Mouse (Mus musculus): ENCODE results near the gene Gm45618.
"Not testable (repeated sequence)": the region's sequence is repeated elsewhere in the genome, so short reads cannot be mapped to it uniquely, and the experiment has no call there.

Gene Gm45618

DNA sequence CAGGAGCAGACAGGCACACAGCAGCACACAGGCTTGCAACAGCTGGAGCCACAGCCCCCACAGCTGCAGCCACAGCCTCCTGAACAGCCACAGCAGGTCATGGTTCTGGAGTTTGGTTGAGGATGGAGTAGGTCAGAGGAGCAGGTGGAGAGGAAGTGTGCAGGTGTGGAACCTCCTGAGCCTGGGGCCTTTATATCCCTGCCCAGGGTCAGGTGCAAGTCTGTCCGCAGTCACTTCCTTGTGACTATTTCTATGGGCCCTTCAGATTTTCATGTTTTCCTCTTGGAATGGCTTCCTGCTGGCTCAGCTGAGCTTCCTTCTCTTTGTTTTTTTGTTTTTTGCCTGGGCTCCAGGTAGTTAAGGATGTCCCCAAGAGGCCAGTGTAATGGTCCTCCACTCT, at the start of gene Gm45618:
Gene Gm45618, minus strand, starts transcription at position 101 of the 400 bp plus-strand sequence.
- DNase-seq, result not testable (repeated sequence)

DNA sequence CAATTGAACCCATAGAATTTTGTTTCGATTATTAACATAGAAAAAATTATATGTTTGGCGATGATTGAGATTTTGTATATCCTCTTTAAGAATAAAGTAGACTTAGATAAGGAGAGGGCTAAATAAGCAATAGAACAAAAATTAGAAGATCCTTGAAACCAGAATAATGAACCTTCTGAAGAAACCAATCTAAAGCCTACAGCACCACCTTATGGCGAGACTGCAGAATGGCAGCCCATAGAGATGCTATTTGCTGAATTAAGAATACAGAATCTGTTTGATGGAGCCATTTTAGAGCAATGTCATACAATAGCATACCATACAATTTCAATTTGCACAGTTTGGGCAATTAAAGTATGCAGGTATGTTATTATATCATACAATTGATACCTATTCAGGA, 49.3 kb upstream of the Gm45618 start:
- DNase-seq, result no peak

DNA sequence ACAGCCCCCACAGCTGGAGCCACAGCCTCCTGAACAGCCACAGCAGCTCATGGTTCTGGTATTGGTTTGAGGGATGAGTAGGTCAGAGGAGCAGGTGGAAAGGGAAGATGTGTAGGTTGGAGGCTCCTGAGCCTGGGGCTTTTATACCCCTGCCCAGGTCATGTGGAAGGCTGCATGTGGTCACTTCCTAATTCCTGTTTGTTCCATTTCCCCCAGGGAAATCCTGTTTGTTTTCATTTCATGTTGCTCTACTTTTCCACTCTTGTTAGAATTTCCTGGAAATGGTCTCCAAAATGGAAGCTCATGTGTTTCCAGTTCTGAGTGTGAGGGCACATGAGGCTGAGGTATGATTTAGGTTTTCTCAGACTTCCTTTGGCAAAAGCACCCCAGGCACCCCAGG, 45.1 kb upstream of the Gm45618 start, which contains the start of gene Gm4553:
Gene Gm4553, minus strand, starts transcription at position 101 of the 400 bp plus-strand sequence.
- DNase-seq, result not testable (repeated sequence)

DNA sequence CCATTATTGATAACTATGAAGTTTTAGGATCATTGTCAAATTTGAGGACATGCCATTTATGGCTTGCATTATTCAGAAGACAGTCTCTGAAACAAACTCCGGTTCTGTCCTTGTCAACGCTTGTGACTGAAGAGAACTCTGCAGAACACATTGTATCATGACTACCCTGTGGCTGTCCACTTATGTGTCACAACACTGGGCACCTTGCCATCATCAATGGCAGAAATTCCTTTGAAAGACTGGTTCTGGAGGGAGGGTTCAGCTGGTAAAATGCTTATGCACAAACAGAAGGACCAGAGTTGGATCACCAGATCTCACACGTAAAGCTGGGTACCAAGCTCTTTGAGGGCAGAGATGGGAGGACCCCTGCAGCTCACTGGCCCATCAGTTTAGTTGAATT, 38.8 kb upstream of the Gm45618 start:
- no peak for DNase-seq

DNA sequence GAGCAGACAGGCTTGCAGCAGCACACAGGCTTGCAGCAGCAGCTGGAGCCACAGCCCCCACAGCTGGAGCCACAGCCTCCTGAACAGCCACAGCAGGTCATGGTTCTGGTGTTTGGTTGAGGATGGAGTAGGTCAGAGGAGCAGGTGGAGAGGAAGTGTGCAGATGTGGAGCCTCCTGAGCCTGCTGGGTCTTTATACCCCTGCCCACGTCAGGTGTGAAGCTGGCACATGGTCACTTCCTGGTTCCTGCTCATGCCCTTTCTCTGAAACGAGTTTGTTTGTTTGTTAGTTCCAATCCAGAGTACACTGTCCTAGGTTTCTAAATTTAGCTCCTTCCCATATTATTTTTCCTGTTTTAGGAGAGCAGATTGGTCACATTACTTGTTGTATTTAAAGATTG, 36.5 kb upstream of the Gm45618 start, which contains the start of gene Gm29735:
Gene Gm29735, minus strand, starts transcription at position 101 of the 400 bp plus-strand sequence.
- DNase-seq, result not testable (repeated sequence)

DNA sequence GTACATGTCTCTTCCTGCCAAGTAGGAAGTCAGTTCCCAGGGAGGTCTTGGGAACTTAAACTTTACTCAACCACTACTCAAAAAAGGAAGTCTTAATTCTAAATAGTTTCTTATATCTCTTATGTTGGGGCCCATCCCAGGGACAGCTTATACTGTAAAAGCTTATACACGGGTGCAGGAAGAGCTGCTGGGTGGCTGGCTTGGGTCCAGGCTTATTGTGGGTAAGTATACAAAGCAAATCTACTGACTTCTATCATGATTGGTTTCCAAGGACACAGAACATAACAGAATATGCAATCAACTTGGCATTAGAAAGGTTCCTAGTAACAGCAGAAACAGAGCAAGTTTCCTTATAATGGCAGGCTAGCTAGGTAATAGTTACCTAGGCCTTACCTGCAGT, 34.8 kb upstream of the Gm45618 start:
- no peak for DNase-seq

DNA sequence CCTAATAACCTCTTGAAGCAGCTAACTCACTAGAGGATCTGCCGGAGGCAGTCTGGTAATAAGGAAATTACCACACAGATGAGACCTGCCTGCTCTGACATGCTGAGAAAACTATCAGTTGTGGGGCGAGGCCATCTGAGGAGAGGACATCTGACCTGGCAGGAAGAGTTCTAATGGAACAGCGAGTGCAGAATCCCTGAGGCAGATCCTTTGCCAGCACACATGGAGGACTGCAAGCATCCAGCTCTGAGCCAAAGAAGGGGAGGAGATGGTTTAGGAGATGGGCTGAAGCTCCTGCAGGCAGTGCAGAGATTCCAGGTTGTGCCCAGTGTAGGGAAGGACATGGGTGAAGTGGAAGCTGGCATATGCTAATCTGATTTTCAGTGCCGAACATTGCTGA, 31.7 kb upstream of the Gm45618 start:
- DNase-seq, result no peak

DNA sequence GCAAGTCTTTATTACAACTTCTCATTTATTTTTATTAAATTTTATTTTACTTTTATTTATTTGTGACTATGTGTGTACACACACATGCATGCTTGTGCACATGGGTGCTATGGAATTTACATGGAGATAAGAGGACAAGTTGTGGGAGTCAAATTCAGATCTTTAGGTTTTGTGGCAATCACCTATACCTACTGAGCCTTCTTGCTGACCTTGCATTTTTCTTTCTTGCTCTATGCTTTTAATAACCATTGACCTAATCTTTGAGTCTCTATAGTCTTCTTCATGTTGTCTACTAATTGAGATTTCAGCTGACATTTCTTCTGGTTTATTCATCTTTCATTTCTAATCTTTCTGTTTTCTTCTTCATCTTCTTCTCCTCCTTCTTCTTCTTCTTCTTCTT, 28.1 kb upstream of the Gm45618 start:
- DNase-seq, result no peak

DNA sequence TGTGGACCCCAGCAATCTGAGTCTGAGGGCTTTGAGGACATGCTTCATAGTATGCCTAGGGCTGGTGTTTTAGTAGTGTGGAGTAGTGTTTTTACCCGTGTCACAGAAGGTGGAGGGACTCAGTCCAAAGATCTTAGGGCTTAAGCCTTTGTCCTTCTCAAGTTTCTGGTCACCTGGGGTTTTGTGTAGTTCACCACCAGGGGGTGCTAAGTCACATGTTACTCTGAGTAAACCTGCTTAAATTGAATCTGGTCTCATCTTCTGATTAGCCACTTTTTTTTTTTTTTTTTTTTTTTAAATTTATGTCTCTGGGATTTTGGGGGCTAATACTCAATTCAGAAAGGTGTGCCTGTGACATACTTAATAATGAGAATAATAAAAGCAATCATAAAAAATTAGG, 25.5 kb upstream of the Gm45618 start:
- DNase-seq, result peak; percentile 12

DNA sequence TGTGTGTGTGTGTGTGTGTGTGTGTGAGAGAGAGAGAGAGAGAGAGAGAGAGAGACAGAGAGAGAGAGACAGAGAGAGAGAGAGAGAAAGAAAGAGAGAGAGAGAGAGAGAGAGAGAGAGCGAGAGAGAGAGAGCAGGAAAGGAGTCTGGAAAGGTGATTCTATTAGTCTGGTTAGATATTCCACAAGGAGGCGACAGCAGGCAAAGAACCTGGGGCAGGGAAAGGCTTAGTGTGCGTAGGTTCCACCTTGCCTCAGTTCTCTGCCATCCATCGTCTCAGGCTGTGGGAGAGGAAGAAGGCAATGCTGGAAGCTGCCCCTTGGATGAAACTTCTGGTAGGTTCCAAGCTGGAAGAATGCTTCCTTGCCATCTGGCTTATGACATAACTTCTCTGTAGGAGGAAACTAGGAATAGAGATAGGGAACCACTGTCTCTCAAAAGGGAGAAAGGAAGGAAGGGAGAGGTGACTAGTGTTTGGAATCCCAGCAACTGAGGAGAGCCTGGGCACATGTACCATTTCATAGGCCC, 24.9 kb upstream of the Gm45618 start:
- DNase-seq, result no peak

DNA sequence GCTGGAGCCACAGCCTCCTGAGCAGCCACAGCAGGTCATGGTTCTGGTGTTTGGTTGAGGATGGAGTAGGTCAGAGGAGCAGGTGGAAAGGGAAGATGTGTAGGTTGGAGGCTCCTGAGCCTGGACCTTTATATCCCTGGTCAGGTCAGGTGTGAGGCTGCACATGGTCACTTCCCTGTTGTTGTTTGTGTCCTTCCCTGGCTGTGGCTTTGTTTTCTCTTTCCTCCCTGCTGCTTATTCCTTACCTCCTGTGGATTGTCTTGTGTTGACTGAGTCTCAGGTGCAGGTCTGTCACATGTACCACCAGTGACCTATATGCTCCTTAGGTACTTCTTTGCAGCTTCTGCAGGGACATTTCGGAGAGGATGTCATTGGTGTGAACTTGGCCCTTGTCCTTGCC, 24.0 kb upstream of the Gm45618 start, which contains the start of gene Gm45337:
Gene Gm45337, minus strand, starts transcription at position 101 of the 400 bp plus-strand sequence.
- DNase-seq, result no peak

DNA sequence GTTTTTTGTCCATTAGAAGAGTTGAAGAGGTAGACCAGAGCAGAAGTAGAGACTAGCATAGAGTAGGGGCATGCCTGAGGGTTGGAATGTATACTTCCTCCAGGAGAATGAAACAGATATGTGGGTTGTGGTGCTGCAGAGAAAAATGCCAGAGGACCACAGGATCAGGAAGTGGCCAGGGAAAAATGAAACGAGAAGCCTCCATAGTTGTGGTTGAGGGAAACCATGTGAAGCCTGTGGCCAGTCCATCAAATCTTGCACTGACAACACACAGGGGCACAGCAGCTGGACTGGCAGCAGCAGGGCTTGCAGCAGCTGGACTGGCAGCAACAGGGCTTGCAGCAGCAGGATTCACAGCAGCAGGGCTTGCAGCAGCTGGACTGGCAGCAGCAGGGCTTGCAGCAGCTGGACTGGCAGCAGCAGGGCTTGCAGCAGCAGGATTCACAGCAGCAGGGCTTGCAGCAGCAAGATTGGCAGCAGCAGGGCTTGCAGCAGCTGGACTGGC, 23.0 kb upstream of the Gm45618 start:
- not testable (repeated sequence) for DNase-seq

DNA sequence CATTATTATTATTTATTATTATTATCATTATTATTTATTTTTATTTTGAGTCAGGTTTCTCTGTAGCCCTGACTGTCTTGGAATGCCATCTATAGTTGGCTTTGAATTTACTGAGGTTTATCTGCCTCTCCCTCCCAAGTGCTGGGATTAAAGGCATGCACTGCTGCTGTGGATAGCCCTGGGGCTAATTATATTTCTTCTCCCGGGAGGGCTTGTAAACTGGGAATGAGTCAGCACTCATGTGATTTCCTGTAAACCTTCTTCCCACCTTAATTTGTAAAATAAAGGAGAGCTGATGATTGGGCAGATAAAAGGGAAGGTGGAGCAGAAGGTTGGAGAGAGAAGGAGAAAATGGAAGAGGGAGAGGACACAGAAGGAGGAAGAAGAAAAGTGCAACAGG, 20.2 kb upstream of the Gm45618 start:
- DNase-seq, result no peak

DNA sequence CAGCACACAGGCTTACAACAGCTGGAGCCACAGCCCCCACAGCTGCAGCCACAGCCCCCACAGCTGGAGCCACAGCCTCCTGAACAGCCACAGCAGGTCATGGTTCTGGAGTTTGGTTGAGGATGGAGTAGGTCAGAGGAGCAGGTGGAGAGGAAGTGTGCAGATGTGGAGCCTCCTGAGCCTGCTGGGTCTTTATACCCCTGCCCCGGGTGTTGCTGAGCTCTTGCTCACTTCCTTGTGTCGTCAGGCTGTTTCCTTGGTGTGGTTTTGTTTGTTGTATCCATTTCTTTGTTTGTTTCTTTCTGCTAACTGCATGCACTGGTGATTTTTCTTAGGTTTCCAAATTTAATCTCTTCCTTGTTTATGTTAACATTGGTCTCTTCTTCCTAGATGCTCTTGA, 15.4 kb upstream of the Gm45618 start, which contains the start of gene Gm39115:
Gene Gm39115, minus strand, starts transcription at position 101 of the 400 bp plus-strand sequence.
- not testable (repeated sequence) for DNase-seq

DNA sequence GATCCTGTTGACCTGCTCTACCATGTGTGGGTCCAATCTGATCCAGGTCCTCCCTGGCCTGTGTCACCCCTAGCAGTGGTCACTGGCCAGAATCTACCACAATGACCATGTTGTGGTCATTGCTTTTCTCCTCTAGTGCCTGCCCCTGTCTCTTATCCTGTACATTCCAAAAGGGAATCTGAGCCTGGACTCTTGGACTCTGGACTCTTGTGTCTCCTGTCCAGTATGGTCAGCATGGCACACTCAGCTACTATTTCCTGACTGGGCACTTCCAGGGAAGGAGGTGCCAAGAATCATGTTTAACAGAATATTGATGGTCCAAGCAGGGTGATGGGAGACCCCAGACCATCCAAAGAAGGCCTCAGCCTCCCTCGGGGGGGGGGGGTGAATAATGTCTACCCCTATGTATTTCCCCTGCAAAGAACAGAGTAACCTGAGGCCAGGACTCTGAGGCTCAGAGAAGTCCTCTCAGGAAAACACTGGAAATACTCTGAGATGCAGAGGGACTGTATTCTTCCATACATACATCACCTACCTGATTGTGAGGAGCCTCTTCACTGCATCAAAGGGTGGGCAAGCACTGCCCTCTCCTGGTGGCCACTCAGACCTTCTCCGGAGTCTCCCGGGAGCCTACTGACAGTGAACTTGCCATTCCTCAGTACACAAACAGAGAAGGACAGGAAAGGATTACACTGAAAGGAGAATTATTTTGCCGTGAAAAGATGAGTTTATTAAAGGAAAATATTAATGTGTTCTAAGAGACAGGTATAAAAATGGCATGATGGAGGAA, 13.9 kb upstream of the Gm45618 start:
- DNase-seq, result peak; percentile 35

DNA sequence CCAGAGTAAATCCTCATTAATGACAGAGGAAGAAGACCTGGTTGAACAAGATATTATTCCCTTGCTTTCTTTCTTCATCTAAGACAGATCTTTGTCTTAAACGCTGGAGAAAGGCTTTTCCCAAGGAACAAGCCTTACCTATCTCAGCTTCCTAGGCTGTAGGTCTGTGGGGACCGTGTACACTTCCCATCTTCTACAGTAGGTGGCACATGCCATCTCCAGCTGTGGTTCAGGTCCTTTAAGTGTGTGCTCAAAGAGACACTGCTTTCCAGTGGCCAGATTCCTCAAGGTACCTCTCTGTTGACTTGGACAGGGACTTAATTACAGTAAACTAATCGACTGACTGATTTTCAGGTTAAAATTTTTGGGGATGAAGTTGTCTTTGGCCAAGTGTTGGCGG, 8.3 kb upstream of the Gm45618 start:
- DNase-seq, result no peak

DNA sequence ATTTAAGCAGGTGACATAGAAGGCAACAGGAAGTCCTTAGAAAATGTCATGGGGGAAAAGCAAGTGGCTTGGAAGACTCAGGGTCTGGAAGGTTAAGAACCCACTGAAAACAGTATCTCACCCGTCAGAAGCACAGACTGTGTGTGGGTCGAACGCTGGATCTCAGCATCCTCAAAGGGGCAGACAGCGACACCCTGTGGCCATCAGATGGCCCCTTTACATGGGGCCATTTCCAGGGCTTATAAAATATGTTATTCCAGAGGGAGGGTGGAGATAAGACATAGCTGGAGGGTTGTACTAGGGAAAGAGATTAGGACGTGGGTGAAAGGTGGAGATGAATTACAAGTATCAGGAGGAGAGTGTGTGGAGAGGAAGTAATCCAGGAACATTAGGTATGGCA, 897 bp downstream of the Gm45618 start:
- peak; percentile 26 for DNase-seq

DNA sequence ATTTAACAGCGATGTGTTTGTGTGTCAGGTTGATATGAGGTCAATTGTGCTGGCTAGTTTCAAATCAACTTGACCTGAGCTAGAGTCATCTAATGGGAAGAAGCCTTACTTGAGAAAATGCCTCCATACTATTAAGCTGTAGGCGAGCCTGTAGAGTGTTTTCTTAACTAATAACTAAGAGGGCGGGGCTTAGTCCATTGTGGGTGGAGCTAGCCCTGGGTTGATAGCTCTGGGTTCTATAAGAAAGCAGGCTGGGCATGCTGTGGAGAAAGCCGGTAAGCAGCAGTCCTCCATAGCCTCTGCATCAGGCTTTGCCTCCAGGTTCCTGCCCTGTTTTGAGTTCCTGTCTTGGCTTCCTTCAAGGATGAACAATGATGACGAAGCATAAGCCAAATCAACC, 15.8 kb downstream of the Gm45618 start:
- no peak for DNase-seq

DNA sequence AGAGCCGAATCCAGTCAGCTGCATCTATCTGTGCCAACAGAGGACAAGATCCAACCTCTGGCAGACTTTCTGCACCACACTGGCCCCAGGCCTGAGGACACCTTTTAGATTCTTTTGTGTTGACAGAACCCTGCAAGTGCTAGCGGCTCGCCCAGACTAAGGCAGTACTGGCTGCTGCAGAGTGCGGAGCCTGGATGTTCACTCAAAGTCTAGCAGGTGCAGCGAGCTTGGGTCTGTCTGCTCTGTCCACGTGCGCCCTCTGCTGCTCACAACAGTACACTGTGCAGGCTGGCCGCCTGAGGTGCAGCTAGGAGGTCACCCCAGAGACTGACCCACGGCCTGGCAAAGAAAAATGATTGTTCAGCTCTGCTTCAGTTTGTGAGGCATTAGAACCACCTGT, 22.8 kb downstream of the Gm45618 start:
- DNase-seq, result peak; percentile 83

DNA sequence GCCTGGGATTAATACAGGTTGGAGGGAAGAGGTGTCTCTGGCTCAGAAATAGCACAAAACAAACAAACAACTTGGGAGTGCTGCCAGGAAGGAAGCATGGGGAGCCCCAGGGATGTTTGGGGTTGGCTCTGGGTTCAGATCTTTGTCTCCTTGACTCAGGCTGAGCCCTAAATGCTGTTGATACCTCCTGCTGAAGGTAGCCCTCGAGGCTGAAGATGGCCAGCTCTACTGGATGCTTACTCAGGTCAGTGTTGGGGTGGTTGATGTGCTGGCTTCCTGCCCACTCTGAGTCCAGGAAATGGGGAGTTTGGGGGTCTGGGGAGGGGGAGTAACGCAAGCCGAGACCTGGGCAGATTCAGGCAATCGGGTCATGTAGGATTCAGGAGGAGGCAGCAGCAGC, 23.8 kb downstream of the Gm45618 start:
- DNase-seq, result no peak

DNA sequence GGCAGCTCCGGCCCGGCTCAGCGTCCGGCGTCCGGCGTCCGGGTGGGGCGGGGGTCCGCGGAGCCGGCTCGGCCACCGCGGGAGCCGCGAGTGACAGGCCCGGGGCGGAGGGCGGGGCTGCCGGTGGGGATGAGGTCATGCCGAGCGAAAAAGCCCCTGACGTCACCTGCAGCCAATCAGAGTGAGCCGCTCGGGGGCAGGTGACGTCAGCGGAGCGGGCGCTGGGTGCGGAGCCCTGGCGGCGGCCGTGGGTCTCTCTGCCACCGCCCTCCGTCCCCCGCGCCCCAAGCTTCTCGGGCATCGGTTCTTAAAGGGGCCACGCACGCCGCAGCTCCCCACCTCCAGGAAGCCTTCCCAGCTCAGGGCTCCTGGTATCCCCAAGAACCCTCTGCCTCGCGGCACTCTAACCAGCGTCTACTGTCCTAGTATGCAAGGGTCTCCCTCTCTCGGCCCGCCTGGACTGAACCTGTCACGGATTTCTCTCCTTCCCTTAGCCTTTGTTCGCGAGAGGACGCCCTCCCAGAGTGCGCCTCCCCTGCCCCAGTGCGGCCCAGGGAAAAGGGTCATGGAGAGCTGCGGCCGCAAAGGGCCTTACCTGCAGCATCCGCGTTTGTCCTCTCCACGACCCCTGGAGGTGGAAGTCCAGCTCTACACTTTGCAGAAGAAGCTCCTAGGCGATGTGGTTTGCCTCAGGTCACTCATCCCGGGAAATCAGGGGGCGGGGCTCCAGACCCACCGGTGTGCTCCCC, 25.2 kb downstream of the Gm45618 start, which contains the start of gene Dusp8:
Gene Dusp8, minus strand, starts transcription at position 661 of the 749 bp plus-strand sequence.
- peak; percentile 93 for DNase-seq

DNA sequence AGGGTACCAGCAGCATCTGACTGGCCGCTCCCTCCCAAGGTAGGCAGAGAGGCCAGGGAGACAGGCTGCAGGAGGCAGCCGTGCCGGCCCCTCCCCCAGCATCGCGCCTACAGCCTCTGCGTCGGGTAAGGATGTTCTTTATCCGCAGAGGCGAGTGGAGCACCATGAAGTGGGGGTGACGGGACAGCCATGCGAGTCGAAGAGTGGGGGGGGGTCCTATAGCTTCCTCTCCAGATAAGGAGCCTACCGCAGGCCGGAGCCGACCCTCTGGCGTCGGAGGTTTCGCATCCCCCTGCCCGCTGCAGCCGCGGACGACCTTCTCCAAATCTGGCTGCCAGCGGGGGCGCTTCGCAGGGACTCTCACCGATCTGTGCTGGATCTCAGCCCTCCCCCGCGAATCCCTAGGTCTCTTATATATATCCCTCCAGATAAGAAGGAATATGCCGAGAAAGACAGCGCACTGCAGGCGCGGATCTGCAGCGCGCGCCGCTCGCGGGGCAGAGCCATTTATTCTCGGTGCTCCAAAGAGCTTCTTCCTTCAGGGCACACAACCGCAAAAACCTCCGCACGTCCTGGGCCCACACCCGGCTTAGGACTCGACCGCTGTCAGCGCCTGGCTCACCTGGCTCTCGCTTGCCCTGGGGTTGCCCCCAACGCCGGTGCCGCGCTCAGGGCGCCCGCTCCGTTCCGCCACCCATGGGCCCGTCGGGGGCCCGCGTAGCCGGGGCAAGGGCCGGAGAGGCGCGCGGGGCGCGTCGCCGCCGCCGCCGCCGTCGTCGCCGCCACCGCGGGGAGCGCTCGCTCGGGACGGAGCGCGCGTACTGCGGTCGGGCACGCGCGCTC, 26.0 kb downstream of the Gm45618 start:
- DNase-seq, result peak; percentile 62
